Mouse (Mus musculus): ENCODE data around the gene Tecr.

GRCm38 (mm10) chr8:83623549-83623948, 15.8 kb upstream of the Tecr start:
- TF ChIP-seq CTCF (IDR thresholded peaks at IDR 0.05; ENCODE audit: low read depth) (no peak), EP300 (IDR thresholded peaks at IDR 0.05; ENCODE audit: low read depth) (no peak)

Measured in heart, postnatal 0 days (tissue).